20 mouse cellular contexts compared by ENCODE assay signal in the genomic region with DNA sequence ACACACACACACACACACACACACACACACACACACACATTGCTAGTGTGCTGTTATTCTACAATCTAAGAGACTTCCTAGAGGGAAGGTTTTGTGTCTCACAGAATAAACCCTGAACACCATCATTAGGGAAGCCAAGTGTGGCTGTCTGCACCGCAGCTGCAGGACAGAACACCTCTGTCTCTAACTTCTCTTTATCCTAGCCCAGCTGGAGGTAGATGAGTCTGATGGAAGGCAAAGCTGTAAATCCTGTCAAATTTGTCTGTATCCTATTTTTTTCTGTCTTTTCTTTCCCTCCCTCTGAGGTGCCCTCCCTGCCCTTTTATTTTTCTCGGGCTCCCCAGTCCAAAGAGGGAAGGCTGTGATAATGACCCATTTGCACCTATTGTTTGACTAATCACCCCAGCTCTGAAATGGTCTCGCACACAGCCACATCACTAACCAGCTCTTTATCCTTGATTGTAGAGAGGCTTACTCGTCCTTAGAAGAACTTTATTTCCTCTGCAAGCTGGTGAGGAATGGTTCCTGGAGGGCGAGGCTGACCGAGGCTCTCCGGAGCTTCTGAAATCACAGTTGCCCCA.
A peak's percentile ranks its signal among the peaks of the same experiment; 100 is the strongest.
DNase-seq lines count a peak whose midpoint lies in the region; ATAC-seq lines count a peak whose summit lies in the region.
"Had no signal": no experiment of that assay in that cellular context is flagged by ENCODE, and none has a peak within 500 bp of the region (broad histone marks: within the 10 kb centered on the region; RNA-seq: fewer than 3 reads in every experiment).

No protein-coding gene starts in this region.

- no peak overlapping the region for H3K4me3 ChIP-seq in midbrain, embryonic 11.5 days (ENCODE audit: low read depth, low read length)
- no peak overlapping the region for H3K4me3 ChIP-seq in midbrain, embryonic 15.5 days
- H3K4me3 ChIP-seq: gastrocnemius, adult 2 months; heart, embryonic 13.5 days had no signal

- H3K9me3 ChIP-seq in midbrain, embryonic 11.5 days (ENCODE audit: control insufficient read depth, low read length): no peaks in the 10 kb centered on the region
- no peaks in the 10 kb centered on the region for H3K9me3 ChIP-seq in midbrain, embryonic 15.5 days
- H3K9me3 ChIP-seq: heart, embryonic 13.5 days had no signal

- no peaks in the 10 kb centered on the region for H3K36me3 ChIP-seq in midbrain, embryonic 11.5 days (ENCODE audit: control insufficient read depth, insufficient read depth, low read length)
- H3K36me3 ChIP-seq in midbrain, embryonic 15.5 days (replicated peaks): no peaks in the 10 kb centered on the region
- H3K36me3 ChIP-seq: heart, embryonic 13.5 days had no signal

- DNase-seq in midbrain, embryonic 11.5 days (ENCODE audit: low spot score, missing footprints): peak; percentile 81
- DNase-seq in WW6 (ENCODE audit: low read depth, low spot score): peak; percentile 13
- DNase-seq in embryo, embryonic 11 days: peak; percentile 10
- peak; percentile 23 for DNase-seq in retina, embryonic 14.5 days (ENCODE audit: low spot score)
- DNase-seq in heart, postnatal 4 days: no peak
- DNase-seq: adrenal gland, postnatal 14 days; cerebellum, adult 11 months; cerebellum, postnatal 10 days; gastrocnemius, adult 2 months; heart, adult 11 months; kidney, adult 18-20 months; left cerebral cortex, postnatal 4 days; liver, postnatal 0 days; lung, postnatal 10 days; right cerebral cortex, postnatal 4 days; thymus, adult 2 months had no signal

- no peak overlapping the region for H3K4me2 ChIP-seq in midbrain, embryonic 11.5 days
- H3K4me2 ChIP-seq in midbrain, embryonic 15.5 days: no peak overlapping the region
- H3K4me2 ChIP-seq: heart, embryonic 13.5 days had no signal

- ATAC-seq in midbrain, embryonic 11.5 days (ENCODE audit: low FRiP score): peak; percentile 50; the same call in 1 of the 2 replicates
- no peak for ATAC-seq in midbrain, embryonic 15.5 days (replicated peaks)
- ATAC-seq in frontal cortex, adult (ENCODE audit: low TSS enrichment): no peak
- ATAC-seq: liver, postnatal 0 days had no signal

- WGBS in midbrain, embryonic 11.5 days: 4% methylated on average over 7 of the region's 7 CpGs
- WGBS in midbrain, embryonic 15.5 days: 6% methylated on average over 7 of the region's 7 CpGs

- H3K27me3 ChIP-seq in midbrain, embryonic 11.5 days (ENCODE audit: control insufficient read depth, insufficient read depth, low read length): no peaks in the 10 kb centered on the region
- no peaks in the 10 kb centered on the region for H3K27me3 ChIP-seq in midbrain, embryonic 15.5 days (replicated peaks)
- H3K27me3 ChIP-seq: heart, embryonic 13.5 days had no signal

- H3K9ac ChIP-seq in midbrain, embryonic 11.5 days (ENCODE audit: low read length): no peak overlapping the region
- H3K9ac ChIP-seq in midbrain, embryonic 15.5 days: no peak overlapping the region
- H3K9ac ChIP-seq: heart, embryonic 13.5 days; liver, postnatal 0 days had no signal

- H3K4me1 ChIP-seq in midbrain, embryonic 11.5 days (ENCODE audit: control insufficient read depth, insufficient read depth, low read length): no peaks in the 10 kb centered on the region
- peaks cover 10% of the 10 kb centered on the region; the same call in 1 of the 2 replicates for H3K4me1 ChIP-seq in midbrain, embryonic 15.5 days

- H3K27ac ChIP-seq in midbrain, embryonic 11.5 days (ENCODE audit: low read depth, low read length): no peak overlapping the region
- no peak overlapping the region for H3K27ac ChIP-seq in midbrain, embryonic 15.5 days
- H3K27ac ChIP-seq: gastrocnemius, adult 2 months; heart, embryonic 13.5 days; kidney, postnatal 0 days had no signal
